Mouse (Mus musculus) heart, postnatal 4 days (tissue): Measurements from ENCODE around the gene Grtp1. TPM values are rescaled to one million over a fixed set of nuclear protein-coding genes. Genes with fewer than 3 reads are reported as not detected.

Source experiments
- microRNA-seq, 2 experiments: library from miRNA; unstranded; fragments of <30 nt; microRNA quantifications; one replicate each; pipeline ENCODE4 v1.2.0; 2021 to 2022
- total RNA-seq, 2 experiments: library from RNA; stranded (reverse); gene quantifications; 2 replicates each; pipeline ENCODE4 v1.2.3; 2021

Grtp1 gene
- total RNA-seq, 2 experiments from 2014 or later, result 6.1 TPM

Small RNAs within 50 kb of the gene (microRNA-seq; reads per million reads assigned to microRNA genes)
- gene Mir1968 (18.0 to 30.9 reads per million in 2 experiments), gene Mir7065 (0 reads per million in 2 experiments)

Other genes with a start within 250 kb of the Grtp1 start
- gene F7, start 174.6 kb downstream of the Grtp1 start, total RNA-seq, result not detected
- gene F10, start 163.3 kb downstream of the Grtp1 start, total RNA-seq, result under 1 TPM; 0.41 to 0.45 TPM
- not detected for gene Proz, start 139.7 kb downstream of the Grtp1 start, total RNA-seq
- 10 to 100 TPM; 14.0 TPM for gene Pcid2, start 95.2 kb downstream of the Grtp1 start, total RNA-seq
- gene Cul4a, start 95.0 kb downstream of the Grtp1 start, total RNA-seq, result 10 to 100 TPM; 76.7 to 80.0 TPM
- gene Lamp1, start 41.5 kb downstream of the Grtp1 start, total RNA-seq, result 100 to 1,000 TPM; 282 to 294 TPM
- 100 to 1,000 TPM; 376 to 389 TPM for gene Adprhl1, start 53.5 kb upstream of the Grtp1 start, total RNA-seq
- gene Dcun1d2, start 87.5 kb upstream of the Grtp1 start, total RNA-seq, result 10 to 100 TPM; 27.8 to 29.5 TPM
- gene Tmco3, start 87.6 kb upstream of the Grtp1 start, total RNA-seq, result 10 to 100 TPM; 21.7 to 21.9 TPM
- 10 to 100 TPM; 74.4 to 82.5 TPM for gene Tfdp1, start 138.1 kb upstream of the Grtp1 start, total RNA-seq
- not detected for gene Atp4b, start 196.2 kb upstream of the Grtp1 start, total RNA-seq
- gene Grk1, start 204.5 kb upstream of the Grtp1 start, total RNA-seq, result under 1 TPM; 0.05 to 0.12 TPM
- 1 to 10 TPM; 9.2 to 9.3 TPM for gene Tmem255b, start 234.6 kb upstream of the Grtp1 start, total RNA-seq